Mouse (Mus musculus) olfactory bulb, adult 2 months (tissue): ENCODE data around the gene Txndc2.

Experiments
- CTCF ChIP-seq: fragments of 200-500 bp; IDR thresholded peaks from 2 replicates; pipeline ENCODE4 v1.5.1; 2012; ENCODE audit warnings: low read depth, mild to moderate bottlenecking, low read length, moderate library complexity; ENCODE audit not compliant: insufficient read depth
- POLR2A ChIP-seq: fragments of 200-500 bp; IDR thresholded peaks from 2 replicates; pipeline ENCODE4 v1.6.1; 2012; ENCODE audit warnings: mild to moderate bottlenecking, low read depth, low read length, moderate library complexity; ENCODE audit not compliant: insufficient read depth

DNA sequence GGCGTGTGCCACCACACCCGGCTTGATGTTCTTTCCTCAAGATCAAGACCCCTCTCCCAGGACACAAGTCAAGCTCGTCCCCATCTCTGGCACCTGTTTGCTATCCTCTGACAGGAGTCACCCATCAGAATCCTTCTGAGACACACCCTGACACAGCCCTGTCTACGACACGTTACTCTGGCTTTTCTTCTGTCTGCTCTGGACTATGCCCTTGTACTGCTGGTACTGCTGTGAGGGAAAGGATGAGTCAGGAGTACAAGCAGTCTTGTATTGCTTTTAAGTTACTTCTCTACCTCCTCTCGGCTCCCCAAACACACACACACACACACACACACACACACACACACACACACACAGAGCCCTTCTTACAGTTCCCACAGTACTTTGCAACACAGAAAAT, 39.5 kb upstream of the Txndc2 start:
- TF ChIP-seq POLR2A (no peak), CTCF (no peak)
